In the genomic region with DNA sequence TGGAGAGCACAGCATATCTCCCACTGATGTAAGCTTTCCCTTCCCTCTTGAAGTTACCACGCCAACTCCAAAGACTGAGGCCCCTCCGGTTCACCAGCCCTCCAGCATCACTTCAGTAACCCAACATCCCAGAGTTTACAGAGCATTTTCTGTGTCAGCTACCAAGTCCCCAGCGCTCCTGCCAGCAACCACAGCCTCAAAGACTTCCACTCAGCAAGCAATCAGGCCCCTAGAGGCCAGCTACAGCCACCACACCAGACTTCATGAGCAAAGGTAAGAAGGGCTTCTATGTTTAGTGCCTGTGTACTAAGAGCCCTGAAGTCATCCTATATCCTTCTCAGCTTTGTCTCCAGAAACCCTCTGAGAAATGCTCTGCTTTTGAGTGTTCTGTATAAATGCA, we compare ENCODE assay signal across 1 mouse cellular context.
TF ChIP-seq lines count a peak whose summit lies in the region.

No protein-coding gene starts in this region.

TF ChIP-seq in MEL, 35 proteins besides CTCF, POLR2A, EP300 and RAD21 (continued from another document):
- TF ChIP-seq SIN3A (IDR thresholded peaks at IDR 0.05; ENCODE audit: low read length) (no peak), ZC3H11A (IDR thresholded peaks at IDR 0.05; ENCODE audit: low read depth, low read length) (no peak), ETS1 (IDR thresholded peaks at IDR 0.05; ENCODE audit: low read depth, low read length) (no peak), USF1 (IDR thresholded peaks at IDR 0.05; ENCODE audit: low read depth, low read length) (no peak), KAT2A (conservative IDR thresholded peaks at IDR 0.05; ENCODE audit: low read depth, low read length) (no peak), USF2 (IDR thresholded peaks at IDR 0.05; ENCODE audit: borderline replicate concordance in 1 of 2, insufficient read depth in 1 of 2, low read depth in 1 of 2, low read length in 2 of 2) (no peak), MAZ (IDR thresholded peaks at IDR 0.05; ENCODE audit: low read depth, low read length) (no peak), MEF2A (IDR thresholded peaks at IDR 0.05; ENCODE audit: extremely low read depth, insufficient replicate concordance, low read depth, low read length, poor library complexity, severe bottlenecking) (no peak), UBTF (IDR thresholded peaks at IDR 0.05; ENCODE audit: borderline replicate concordance, insufficient read depth, low read depth, low read length) (no peak), GATA1 (IDR thresholded peaks at IDR 0.05; ENCODE audit: low read depth, low read length) (no peak), E2F4 (IDR thresholded peaks at IDR 0.05; ENCODE audit: borderline replicate concordance, low read depth, low read length) (no peak), NELFE (IDR thresholded peaks at IDR 0.05; ENCODE audit: low read depth, low read length) (no peak), JUND (IDR thresholded peaks at IDR 0.05; ENCODE audit: low read depth, low read length) (no peak), MYC (IDR thresholded peaks at IDR 0.05; ENCODE audit: low read depth, low read length) (no peak), GABPA (IDR thresholded peaks at IDR 0.05; ENCODE audit: low read depth, low read length) (no peak), POLR2AphosphoS5 (IDR thresholded peaks at IDR 0.05; ENCODE audit: borderline replicate concordance, low read depth, low read length) (no peak), BHLHE40 (IDR thresholded peaks at IDR 0.05; ENCODE audit: borderline replicate concordance, low read depth, low read length) (no peak), MAX (IDR thresholded peaks at IDR 0.05; ENCODE audit: low read length) (no peak), TAL1 (IDR thresholded peaks at IDR 0.05; ENCODE audit: low read length) (no peak)
